Mouse (Mus musculus): ENCODE results near the gene Mrc1.

DNA sequence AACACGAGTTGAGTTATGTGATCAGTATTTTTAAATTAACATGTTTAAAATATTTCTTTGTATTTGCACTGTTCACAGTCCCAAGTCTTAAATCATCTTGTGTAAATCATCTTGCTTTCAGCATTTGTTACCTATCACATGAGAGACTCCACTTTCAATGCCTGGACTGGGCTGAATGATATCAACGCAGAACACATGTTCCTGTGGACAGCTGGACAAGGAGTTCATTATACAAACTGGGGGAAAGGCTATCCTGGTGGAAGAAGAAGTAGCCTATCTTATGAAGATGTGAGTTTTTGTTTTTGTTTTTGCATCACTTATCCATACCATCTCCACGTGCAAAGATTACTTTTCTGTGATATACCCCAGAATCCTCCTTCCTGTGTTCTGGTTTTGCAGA, 85.9 kb downstream of the Mrc1 start:
- no peak for TF ChIP-seq POLR2A (IDR thresholded peaks at IDR 0.05; ENCODE audit: low read depth, low read length)
- no peak for TF ChIP-seq CTCF (IDR thresholded peaks at IDR 0.05; ENCODE audit: extremely low read depth, insufficient read length, insufficient replicate concordance, low read depth, low read length)

Measured in small intestine, adult 2 months (tissue).